Mouse (Mus musculus): ENCODE data around the gene Smyd3. TPM values are rescaled to one million over a fixed set of nuclear protein-coding genes. Genes with fewer than 3 reads are reported as not detected.
A peak's percentile ranks its signal among the peaks of the same experiment; 100 is the strongest.

Gene Smyd3
- polyA plus RNA-seq, 1 experiment from 2014 or later = 13.7 TPM

DNA sequence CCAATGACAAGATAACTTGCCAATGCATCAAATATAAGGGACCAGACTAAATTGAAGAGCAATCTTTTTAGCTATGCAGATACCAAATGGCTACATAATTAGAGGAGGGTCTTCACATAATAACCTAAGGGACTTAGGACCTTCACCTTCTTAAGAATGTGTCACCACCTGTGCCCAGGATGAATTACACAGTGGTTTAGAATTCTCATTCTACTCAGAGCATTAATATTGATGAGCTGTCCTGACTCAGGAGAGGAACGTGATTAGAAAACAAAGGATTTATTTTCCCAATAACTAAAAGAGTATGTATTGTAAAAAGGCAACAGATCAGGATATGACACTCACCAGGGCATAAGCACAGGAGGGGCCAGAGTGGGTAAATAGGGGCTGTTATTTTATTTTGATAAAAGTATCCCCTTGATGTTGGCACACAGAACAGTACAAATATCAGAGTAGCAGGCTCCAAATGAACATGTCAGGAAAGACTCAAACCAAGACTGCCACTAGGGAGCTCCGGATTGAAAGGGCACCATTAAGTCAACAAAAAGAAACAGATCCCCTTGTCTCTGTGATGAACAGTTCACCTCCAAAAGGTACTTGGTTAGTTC, 172.4 kb downstream of the Smyd3 start:
- Histone ChIP-seq H3K27ac (no peak overlapping the region), H3K4me2 (no peak overlapping the region), H3K9me3 (replicated peaks) (no peaks in the 10 kb centered on the region), H3K4me3 (no peak overlapping the region), H3K27me3 (no peaks in the 10 kb centered on the region), H3K9ac (no peak overlapping the region), H3K4me1 (no peaks in the 10 kb centered on the region), H3K36me3 (ENCODE audit: poor library complexity, severe bottlenecking) (no peaks in the 10 kb centered on the region)
- 44% methylated on average over 2 of the region's 2 CpGs for WGBS
- ATAC-seq = no peak

DNA sequence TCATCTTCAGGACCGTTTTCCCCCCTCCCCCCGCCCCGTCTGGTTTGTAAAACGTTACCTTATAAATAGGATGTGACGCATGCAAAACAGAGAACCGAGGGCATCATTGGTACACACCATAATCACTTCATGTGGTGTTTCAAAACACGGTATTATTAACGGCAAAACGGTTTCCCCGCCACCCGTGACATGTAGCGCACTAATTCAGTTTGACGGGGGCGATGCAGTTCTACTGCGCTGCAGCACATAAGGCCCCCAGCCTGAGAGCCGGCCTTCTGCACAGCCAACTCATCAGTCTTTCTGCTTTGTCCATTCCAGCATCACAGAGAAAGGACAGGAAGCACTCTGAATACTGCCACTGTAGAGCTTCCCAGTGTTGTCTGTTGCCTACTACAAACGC, 174.4 kb downstream of the Smyd3 start:
- Histone ChIP-seq H3K36me3 (ENCODE audit: poor library complexity, severe bottlenecking) (no peaks in the 10 kb centered on the region), H3K4me1 (peaks cover 8% of the 10 kb centered on the region), H3K4me2 (no peak overlapping the region), H3K9me3 (replicated peaks) (no peaks in the 10 kb centered on the region), H3K27ac (no peak overlapping the region), H3K27me3 (no peaks in the 10 kb centered on the region), H3K4me3 (no peak overlapping the region), H3K9ac (no peak overlapping the region)
- ATAC-seq = no peak
- WGBS = 92% methylated on average over 17 of the region's 17 CpGs

DNA sequence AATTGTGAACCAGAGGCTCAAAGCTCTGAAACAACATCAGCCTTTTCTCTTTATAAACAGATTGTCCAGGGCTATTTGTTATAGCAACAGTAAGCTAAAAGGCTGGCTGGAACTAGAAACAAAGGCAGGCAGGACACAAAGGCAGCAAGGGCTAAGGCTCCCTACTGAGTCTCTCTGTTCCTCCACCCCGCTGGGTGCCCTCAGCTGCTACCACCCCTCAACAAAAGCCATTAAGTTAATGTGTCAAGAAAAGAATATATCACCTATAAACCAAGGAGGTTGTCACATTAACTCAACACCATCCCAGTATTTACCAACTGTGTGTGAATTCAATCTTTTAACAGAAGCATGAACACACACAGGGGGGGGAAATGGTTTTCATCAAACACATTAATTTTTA, 176.3 kb downstream of the Smyd3 start:
- no peak for ATAC-seq
- Histone ChIP-seq H3K36me3 (ENCODE audit: poor library complexity, severe bottlenecking) (no peaks in the 10 kb centered on the region), H3K27me3 (no peaks in the 10 kb centered on the region), H3K27ac (no peak overlapping the region), H3K4me2 (no peak overlapping the region), H3K4me1 (peaks cover 10% of the 10 kb centered on the region), H3K4me3 (no peak overlapping the region), H3K9me3 (replicated peaks) (no peaks in the 10 kb centered on the region), H3K9ac (no peak overlapping the region)
- 29% methylated on average over 1 of the region's 1 CpGs for WGBS

DNA sequence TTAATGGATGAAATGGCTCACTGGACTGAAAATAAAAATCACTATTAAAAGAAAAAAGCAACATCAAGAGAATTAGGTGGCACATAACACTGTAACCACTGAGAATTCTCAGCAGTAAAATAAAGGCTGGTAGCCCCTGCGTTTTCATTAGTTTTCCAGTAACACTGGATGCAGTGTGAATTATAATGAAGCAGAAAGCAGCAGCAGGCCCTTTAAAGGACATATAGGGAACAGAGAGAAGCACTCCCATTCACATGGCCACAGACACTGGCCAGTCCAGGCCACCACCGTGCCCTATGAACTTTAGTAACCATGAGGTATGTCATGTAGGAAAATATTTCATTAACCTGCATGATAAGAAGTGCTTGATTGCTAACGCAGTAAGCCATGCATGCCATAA, 178.8 kb downstream of the Smyd3 start:
- H3K27ac ChIP-seq = no peak overlapping the region
- H3K4me1 ChIP-seq = peaks cover 10% of the 10 kb centered on the region
- no peak overlapping the region for H3K4me2 ChIP-seq
- no peaks in the 10 kb centered on the region for H3K36me3 ChIP-seq (ENCODE audit: poor library complexity, severe bottlenecking)
- no peak overlapping the region for H3K9ac ChIP-seq
- 67% methylated on average over 3 of the region's 3 CpGs for WGBS
- no peak for ATAC-seq
- H3K4me3 ChIP-seq = no peak overlapping the region
- no peaks in the 10 kb centered on the region for H3K9me3 ChIP-seq (replicated peaks)
- H3K27me3 ChIP-seq = no peaks in the 10 kb centered on the region

DNA sequence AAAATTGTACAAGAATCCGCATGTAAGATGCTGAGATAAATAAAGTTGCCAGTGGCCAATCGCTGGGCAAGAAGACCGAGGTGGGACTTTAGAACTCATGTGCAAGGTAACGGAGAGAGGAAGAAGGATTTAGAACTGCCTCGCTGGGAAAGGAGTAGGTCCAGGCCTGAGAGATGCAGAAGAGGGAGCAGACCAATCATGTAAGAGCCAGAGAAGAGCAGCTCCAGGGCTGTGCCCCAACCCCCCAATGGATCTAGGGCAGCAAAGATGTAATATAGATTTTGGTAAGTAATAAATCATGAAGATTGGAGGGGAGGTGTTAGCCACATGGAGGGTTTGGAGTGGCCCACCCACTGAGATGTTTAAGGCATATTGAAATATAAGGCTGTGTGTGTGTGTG, 180.3 kb downstream of the Smyd3 start:
- peaks cover 10% of the 10 kb centered on the region for H3K4me1 ChIP-seq
- H3K27ac ChIP-seq = no peak overlapping the region
- 80% methylated on average over 5 of the region's 5 CpGs for WGBS
- H3K9ac ChIP-seq = no peak overlapping the region
- no peaks in the 10 kb centered on the region for H3K9me3 ChIP-seq (replicated peaks)
- ATAC-seq = no peak
- H3K36me3 ChIP-seq (ENCODE audit: poor library complexity, severe bottlenecking) = no peaks in the 10 kb centered on the region
- no peak overlapping the region for H3K4me2 ChIP-seq
- H3K4me3 ChIP-seq = no peak overlapping the region
- H3K27me3 ChIP-seq = no peaks in the 10 kb centered on the region

DNA sequence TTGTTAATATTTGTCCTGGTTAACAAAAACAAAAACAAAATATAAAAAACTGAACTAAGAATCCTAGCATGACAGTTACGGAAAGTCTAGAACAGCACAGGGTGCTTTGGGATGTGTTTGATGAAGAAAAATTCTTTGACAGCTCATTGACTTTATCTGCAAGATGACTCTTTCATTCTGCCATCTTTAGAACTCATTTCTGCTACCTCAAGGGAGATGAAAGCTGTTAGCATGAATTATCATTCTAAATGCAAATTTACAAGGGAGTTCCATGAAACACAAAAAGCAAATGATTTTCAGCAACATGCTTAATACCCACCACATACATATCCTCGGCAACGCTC, 190.9 kb downstream of the Smyd3 start:
- Histone ChIP-seq H3K27ac (no peak overlapping the region; the same call in 1 of the 2 replicates), H3K4me2 (no peak overlapping the region), H3K9ac (no peak overlapping the region), H3K9me3 (replicated peaks) (no peaks in the 10 kb centered on the region), H3K4me3 (no peak overlapping the region), H3K4me1 (peaks cover 11% of the 10 kb centered on the region), H3K27me3 (no peaks in the 10 kb centered on the region), H3K36me3 (ENCODE audit: poor library complexity, severe bottlenecking) (no peaks in the 10 kb centered on the region)
- WGBS = 82% methylated on average over 3 of the region's 3 CpGs
- peak; percentile 48; the same call in 1 of the 2 replicates for ATAC-seq

DNA sequence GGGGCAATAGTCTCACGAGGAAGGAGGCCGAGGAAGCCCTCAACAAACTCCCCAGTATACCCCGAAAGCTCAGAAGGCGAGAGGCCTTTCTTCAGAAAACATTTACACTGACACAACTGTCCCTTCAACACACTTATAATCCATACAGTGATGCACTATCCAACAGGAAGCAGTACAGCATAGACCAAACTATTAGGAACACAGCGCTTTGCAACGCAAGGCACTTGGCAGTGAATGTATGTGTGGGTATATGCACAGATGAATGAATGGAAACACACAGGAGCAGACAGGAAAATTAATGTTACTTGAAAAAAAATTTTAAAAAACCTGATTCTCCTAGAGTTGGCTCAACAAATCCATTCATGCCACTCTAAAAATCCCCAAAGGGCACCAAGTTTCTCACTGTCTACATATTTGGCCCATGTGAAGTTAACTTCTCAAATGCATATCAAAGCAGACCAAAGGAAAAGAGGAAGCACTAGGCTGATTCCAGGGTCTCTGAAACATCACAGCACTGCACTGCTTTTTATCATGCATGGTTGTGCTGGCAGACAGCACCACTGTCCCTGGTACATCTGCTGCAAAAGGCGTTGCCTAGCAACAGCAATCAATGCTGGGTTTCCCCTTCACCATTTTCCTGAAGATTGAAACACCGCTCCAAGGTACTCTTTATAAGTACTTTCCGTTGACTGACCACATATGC, 191.4 kb downstream of the Smyd3 start:
- ATAC-seq = peak; percentile 92
- 80% methylated on average over 9 of the region's 9 CpGs for WGBS
- peaks cover 11% of the 10 kb centered on the region for H3K4me1 ChIP-seq
- H3K9me3 ChIP-seq (replicated peaks) = no peaks in the 10 kb centered on the region
- H3K27ac ChIP-seq = no peak overlapping the region
- no peak overlapping the region for H3K4me2 ChIP-seq
- H3K27me3 ChIP-seq = no peaks in the 10 kb centered on the region
- H3K36me3 ChIP-seq (ENCODE audit: poor library complexity, severe bottlenecking) = no peaks in the 10 kb centered on the region
- no peak overlapping the region for H3K9ac ChIP-seq
- H3K4me3 ChIP-seq = no peak overlapping the region

DNA sequence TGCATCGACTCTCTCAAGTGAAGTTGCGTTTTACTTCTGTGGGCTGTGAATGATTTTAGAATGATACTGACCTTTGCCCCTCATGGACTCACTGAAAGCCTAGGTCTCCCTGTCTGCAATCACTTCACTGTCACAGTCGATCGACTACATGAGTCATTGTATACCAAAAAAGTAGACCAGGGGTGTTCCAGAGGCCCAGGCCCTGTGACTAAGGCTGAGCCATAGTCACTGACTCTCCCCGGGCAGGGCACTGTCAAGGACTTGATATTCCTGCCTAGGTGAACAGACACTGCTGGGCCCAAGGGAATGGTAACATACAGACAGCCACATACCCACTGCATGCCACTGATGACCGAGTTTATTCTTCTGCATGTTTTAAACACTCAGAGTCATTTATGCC, 193.6 kb downstream of the Smyd3 start:
- no peak for ATAC-seq
- Histone ChIP-seq H3K27me3 (no peaks in the 10 kb centered on the region), H3K4me1 (peaks cover 11% of the 10 kb centered on the region), H3K9me3 (replicated peaks) (no peaks in the 10 kb centered on the region), H3K4me3 (no peak overlapping the region), H3K36me3 (ENCODE audit: poor library complexity, severe bottlenecking) (no peaks in the 10 kb centered on the region), H3K9ac (no peak overlapping the region), H3K27ac (no peak overlapping the region), H3K4me2 (no peak overlapping the region)
- WGBS = 90% methylated on average over 6 of the region's 6 CpGs

DNA sequence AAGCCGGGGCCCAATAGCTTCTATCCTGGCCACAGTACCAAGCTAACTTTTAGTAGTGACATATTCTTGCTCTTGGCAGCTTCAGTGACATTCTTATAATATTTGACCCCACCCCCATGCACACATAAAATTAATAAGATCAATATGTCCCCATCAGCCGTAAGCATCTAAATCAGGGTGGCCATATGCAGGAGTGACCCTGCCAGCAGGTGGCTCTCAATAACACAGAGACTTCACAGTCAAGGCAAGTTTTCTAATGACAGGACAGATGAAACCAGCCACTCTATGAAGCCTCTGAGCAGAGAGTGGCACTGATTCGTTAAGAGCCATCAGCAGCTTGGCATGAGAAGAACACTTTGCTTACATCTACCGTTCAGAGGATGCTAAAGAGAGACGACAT, 204.2 kb downstream of the Smyd3 start:
- Histone ChIP-seq H3K27me3 (no peaks in the 10 kb centered on the region), H3K36me3 (ENCODE audit: poor library complexity, severe bottlenecking) (no peaks in the 10 kb centered on the region), H3K9ac (no peak overlapping the region), H3K4me1 (no peaks in the 10 kb centered on the region), H3K4me3 (no peak overlapping the region), H3K4me2 (no peak overlapping the region), H3K27ac (no peak overlapping the region), H3K9me3 (replicated peaks) (no peaks in the 10 kb centered on the region)
- no peak for ATAC-seq
- WGBS = 77% methylated on average over 5 of the region's 5 CpGs

DNA sequence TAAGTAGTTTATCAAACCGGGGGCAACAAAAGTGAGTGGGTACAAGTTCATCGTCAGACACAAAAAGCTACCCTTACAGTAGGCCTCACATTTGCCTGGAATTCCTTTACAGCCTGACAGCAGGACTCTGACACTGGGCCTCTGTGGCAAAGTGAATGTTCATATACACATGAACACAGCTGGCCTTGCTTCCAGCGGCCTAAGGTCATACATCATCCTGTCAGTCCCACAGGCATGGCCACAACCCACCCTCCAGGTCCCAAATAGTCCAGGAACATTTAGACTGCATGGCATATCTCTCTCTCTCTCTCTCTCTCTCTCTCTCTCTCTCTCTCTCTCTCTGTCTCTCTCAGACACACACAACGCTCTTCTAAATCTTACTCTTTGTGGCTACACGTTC, 208.4 kb downstream of the Smyd3 start:
- ATAC-seq = no peak
- H3K9ac ChIP-seq = no peak overlapping the region
- no peak overlapping the region for H3K27ac ChIP-seq
- no peaks in the 10 kb centered on the region for H3K4me1 ChIP-seq
- no peaks in the 10 kb centered on the region for H3K27me3 ChIP-seq
- 82% methylated on average over 5 of the region's 5 CpGs for WGBS
- no peak overlapping the region for H3K4me3 ChIP-seq
- no peaks in the 10 kb centered on the region for H3K9me3 ChIP-seq (replicated peaks)
- no peak overlapping the region for H3K4me2 ChIP-seq
- no peaks in the 10 kb centered on the region for H3K36me3 ChIP-seq (ENCODE audit: poor library complexity, severe bottlenecking)

DNA sequence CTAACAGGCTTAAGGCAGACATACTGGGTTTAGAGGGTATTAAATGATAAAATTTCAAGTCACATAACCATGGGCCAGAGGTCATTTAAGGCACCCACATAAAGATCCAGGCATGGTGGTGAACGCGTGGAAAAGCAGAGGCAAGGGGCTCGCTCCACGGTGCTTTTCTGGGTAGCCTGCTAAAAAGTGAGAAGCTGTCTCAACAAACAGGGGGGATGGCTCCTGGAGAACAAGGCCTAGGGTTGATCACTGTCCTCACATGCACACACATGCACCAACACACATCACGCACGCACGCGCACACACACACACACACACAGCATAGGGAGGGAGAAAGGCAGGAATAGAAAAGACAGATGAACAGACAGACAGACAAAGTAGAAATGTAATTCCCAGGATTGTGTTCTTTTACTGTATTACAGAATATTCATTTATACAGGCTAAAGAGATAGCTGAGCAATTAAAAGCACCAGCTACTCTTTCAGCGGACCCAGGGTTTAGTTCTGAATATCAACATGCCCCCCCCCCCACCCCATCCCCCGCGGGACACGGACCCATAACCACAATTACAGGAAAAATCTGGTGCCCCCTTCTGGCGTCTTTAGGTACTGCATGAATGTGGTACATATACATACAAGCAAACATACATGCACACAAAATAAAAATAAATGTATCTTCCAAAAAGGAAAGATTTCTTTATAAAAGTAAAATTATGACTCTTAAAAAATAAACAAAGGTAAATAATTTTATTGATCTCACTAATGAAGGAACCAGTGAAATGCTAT, 215.2 kb downstream of the Smyd3 start:
- no peak overlapping the region for H3K27ac ChIP-seq
- no peak for ATAC-seq
- no peaks in the 10 kb centered on the region for H3K4me1 ChIP-seq
- H3K4me3 ChIP-seq = no peak overlapping the region
- peaks cover 3% of the 10 kb centered on the region; the same call in 1 of the 2 replicates for H3K27me3 ChIP-seq
- H3K9ac ChIP-seq = no peak overlapping the region
- H3K4me2 ChIP-seq = no peak overlapping the region
- no peaks in the 10 kb centered on the region for H3K9me3 ChIP-seq (replicated peaks)
- 90% methylated on average over 13 of the region's 13 CpGs for WGBS
- H3K36me3 ChIP-seq (ENCODE audit: poor library complexity, severe bottlenecking) = no peaks in the 10 kb centered on the region

DNA sequence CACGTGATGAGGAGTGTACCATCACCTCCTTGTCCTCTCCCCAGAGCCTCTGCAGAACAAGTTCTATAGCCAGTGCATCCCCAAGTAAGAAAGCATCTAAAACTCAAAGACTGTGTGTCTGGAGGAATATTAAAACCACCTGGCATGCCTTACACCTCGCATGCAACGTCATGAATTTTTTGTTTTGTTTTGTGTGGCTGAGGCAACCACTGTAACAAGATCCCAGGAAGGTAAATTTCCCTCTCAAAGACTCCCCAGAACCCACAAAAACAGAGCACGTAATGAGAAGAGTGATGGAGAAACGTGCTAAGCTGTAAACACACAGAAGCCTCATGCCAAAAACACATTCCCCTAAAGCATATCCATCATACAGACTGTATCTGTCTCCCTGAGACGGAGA, 222.2 kb downstream of the Smyd3 start:
- no peak for ATAC-seq
- 84% methylated on average over 6 of the region's 6 CpGs for WGBS
- Histone ChIP-seq H3K27ac (no peak overlapping the region), H3K4me1 (peaks cover 10% of the 10 kb centered on the region), H3K36me3 (ENCODE audit: poor library complexity, severe bottlenecking) (no peaks in the 10 kb centered on the region), H3K4me3 (no peak overlapping the region), H3K9ac (no peak overlapping the region), H3K4me2 (no peak overlapping the region), H3K9me3 (replicated peaks) (no peaks in the 10 kb centered on the region), H3K27me3 (peaks cover 20% of the 10 kb centered on the region)

Data from forebrain, embryonic 13.5 days (tissue).